Mouse (Mus musculus) thymus, adult 2 months (tissue): Measurements from ENCODE around the gene Slc4a10. TPM values are rescaled to one million over a fixed set of nuclear protein-coding genes. Genes with fewer than 3 reads are reported as not detected.
"Not testable (repeated sequence)": the region's sequence is repeated elsewhere in the genome, so short reads cannot be mapped to it uniquely, and the experiment has no call there.

Experiments used
- DNase-seq: peaks from one replicate; pipeline ENCODE4 v3.0.0; 2021
- H3K27ac ChIP-seq: fragments of 200-500 bp; 2 replicates; pipeline ENCODE4 v1.5.1; 2012; ENCODE audit warnings: low read length, control low read depth; ENCODE audit not compliant: control insufficient read depth, insufficient read depth
- H3K27me3 ChIP-seq: fragments of 200-500 bp; 2 replicates; pipeline ENCODE4 v1.6.1; 2012; ENCODE audit warnings: mild to moderate bottlenecking, low read length, moderate library complexity, mixed read lengths; ENCODE audit not compliant: control insufficient read depth, insufficient read depth
- H3K36me3 ChIP-seq: fragments of 200-500 bp; 2 replicates; pipeline ENCODE4 v1.6.1; 2012; ENCODE audit warnings: mild to moderate bottlenecking, low read length, moderate library complexity; ENCODE audit not compliant: control insufficient read depth, insufficient read depth
- H3K4me1 ChIP-seq: fragments of 200-500 bp; replicated peaks from 2 replicates; pipeline ENCODE4 v1.6.1; 2012; ENCODE audit warnings: low read length; ENCODE audit not compliant: control insufficient read depth, insufficient read depth
- H3K4me3 ChIP-seq: fragments of 200-500 bp; 2 replicates; pipeline ENCODE4 v1.5.1; 2012; ENCODE audit warnings: mild to moderate bottlenecking, low read length, control low read depth, moderate library complexity; ENCODE audit not compliant: control insufficient read depth, insufficient read depth
- CTCF ChIP-seq: fragments of 200-500 bp; IDR thresholded peaks from 2 replicates; pipeline ENCODE4 v1.5.1; 2012; ENCODE audit warnings: mild to moderate bottlenecking, control low read depth, low read length, moderate library complexity, borderline replicate concordance; ENCODE audit not compliant: control insufficient read depth, poor library complexity, insufficient read depth; ENCODE audit errors: extremely low read depth
- POLR2A ChIP-seq: fragments of 200-500 bp; IDR thresholded peaks from 2 replicates; pipeline ENCODE4 v1.6.1; 2012; ENCODE audit warnings: mild to moderate bottlenecking, low read length, control low read depth, moderate library complexity; ENCODE audit not compliant: control insufficient read depth, poor library complexity, insufficient read depth; ENCODE audit errors: extremely low read depth
- WGBS: fragments of 180-500 bp; shearing (Covaris S2); methylation state at CpG from one replicate; pipeline ENCODE4 v1.1.7; 2018; 5-methylcytosine and 5-hydroxymethylcytosine counted together
- polyA plus RNA-seq: library from polyadenylated mRNA; depleted of rRNA; stranded (reverse); fragments of >200 nt; gene quantifications from 2 replicates; pipeline ENCODE4 v1.2.3, GENCODE M21; 2012; rRNA removed

The Slc4a10 gene
- 0.13 and 0.23 TPM in 2 replicates for polyA plus RNA-seq

- no peak within 1 kb of the TSS for H3K4me3 ChIP-seq
- TF ChIP-seq CTCF = no peak
- TF ChIP-seq POLR2A = no peak
- no peaks in the 10 kb centered on the region for H3K36me3 ChIP-seq
- DNase-seq = no peak
- no peaks in the 10 kb centered on the region for H3K27me3 ChIP-seq
- H3K27ac ChIP-seq = no peak within 1 kb of the TSS
- H3K4me1 ChIP-seq = no peaks in the 10 kb centered on the region
- 57% methylated on average over 10 of the region's 10 CpGs for WGBS
Observed at GRCm38 (mm10) chr2:62046421-62046845, at the start of gene Slc4a10. Slc4a10 (plus strand) TSS chr2:62046462.

- not testable (repeated sequence) for H3K36me3 ChIP-seq, H3K4me1 ChIP-seq, H3K27ac ChIP-seq, DNase-seq, H3K27me3 ChIP-seq, H3K4me3 ChIP-seq
- WGBS = 95% methylated on average over 6 of the region's 6 CpGs
Observed at GRCm38 (mm10) chr2:62001251-62001650, 45.0 kb upstream of the Slc4a10 start.

- TF ChIP-seq POLR2A (no peak), CTCF (no peak)
- DNase-seq = no peak
- WGBS = 90% methylated on average over 3 of the region's 3 CpGs
Observed at GRCm38 (mm10) chr2:62018209-62018608, 28.1 kb upstream of the Slc4a10 start.

GRCm38 (mm10) chr2:62046861-62047503 lies 720 bp downstream of the Slc4a10 start:
- H3K4me1 ChIP-seq = no peaks in the 10 kb centered on the region
- WGBS = 26% methylated on average over 10 of the region's 10 CpGs
- no peak for TF ChIP-seq POLR2A
- no peak for TF ChIP-seq CTCF
- H3K27me3 ChIP-seq = no peaks in the 10 kb centered on the region
- DNase-seq = no peak
- no peak overlapping the region for H3K4me3 ChIP-seq
- no peaks in the 10 kb centered on the region for H3K36me3 ChIP-seq
- no peak overlapping the region for H3K27ac ChIP-seq

More at GRCm38 (mm10) chr2:62018209-62018608, 28.1 kb upstream of the Slc4a10 start:
- H3K27ac ChIP-seq = no peak overlapping the region
- H3K36me3 ChIP-seq = no peaks in the 10 kb centered on the region
- no peaks in the 10 kb centered on the region for H3K27me3 ChIP-seq
- no peak overlapping the region for H3K4me3 ChIP-seq
- H3K4me1 ChIP-seq = no peaks in the 10 kb centered on the region

GRCm38 (mm10) chr2:62047504-62048005 lies 1.3 kb downstream of the Slc4a10 start:
- Histone ChIP-seq H3K27ac (no peak overlapping the region), H3K4me3 (no peak overlapping the region)

GRCm38 (mm10) chr2:62048116-62048515 lies 1.9 kb downstream of the Slc4a10 start:
- Histone ChIP-seq H3K36me3 (no peaks in the 10 kb centered on the region), H3K4me3 (no peak overlapping the region), H3K27ac (no peak overlapping the region), H3K4me1 (no peaks in the 10 kb centered on the region), H3K27me3 (no peaks in the 10 kb centered on the region)
- 14% methylated on average over 3 of the region's 3 CpGs for WGBS
- TF ChIP-seq POLR2A (no peak), CTCF (no peak)
- DNase-seq = no peak

More at GRCm38 (mm10) chr2:62047504-62048005, 1.3 kb downstream of the Slc4a10 start:
- H3K27me3 ChIP-seq = no peaks in the 10 kb centered on the region
- no peak for DNase-seq
- H3K36me3 ChIP-seq = no peaks in the 10 kb centered on the region
- TF ChIP-seq CTCF (no peak), POLR2A (no peak)
- no peaks in the 10 kb centered on the region for H3K4me1 ChIP-seq
- WGBS = 7% methylated on average over 14 of the region's 14 CpGs

GRCm38 (mm10) chr2:62076512-62076911 lies 30.2 kb downstream of the Slc4a10 start:
- Histone ChIP-seq H3K27ac (no peak overlapping the region), H3K36me3 (no peaks in the 10 kb centered on the region), H3K4me3 (no peak overlapping the region), H3K4me1 (no peaks in the 10 kb centered on the region), H3K27me3 (no peaks in the 10 kb centered on the region)
- no peak for TF ChIP-seq CTCF
- TF ChIP-seq POLR2A = no peak
- DNase-seq = no peak
